Mouse (Mus musculus) adrenal gland, postnatal 25 days (tissue): ENCODE data around the gene Wdfy2. TPM values are rescaled to one million over a fixed set of nuclear protein-coding genes. Genes with fewer than 3 reads are reported as not detected.
"Not testable (repeated sequence)": the region's sequence is repeated elsewhere in the genome, so short reads cannot be mapped to it uniquely, and the experiment has no call there.

ENCODE experiments used
- DNase-seq: peaks from one replicate; pipeline ENCODE4 v3.0.0; 2021; ENCODE audit warnings: mixed read lengths
- total RNA-seq: library from RNA; stranded (reverse); gene quantifications from 2 replicates; pipeline ENCODE4 v1.2.3, GENCODE M21; 2021

Gene Wdfy2
- total RNA-seq, 1 experiment from 2014 or later: 46.3 TPM

DNA sequence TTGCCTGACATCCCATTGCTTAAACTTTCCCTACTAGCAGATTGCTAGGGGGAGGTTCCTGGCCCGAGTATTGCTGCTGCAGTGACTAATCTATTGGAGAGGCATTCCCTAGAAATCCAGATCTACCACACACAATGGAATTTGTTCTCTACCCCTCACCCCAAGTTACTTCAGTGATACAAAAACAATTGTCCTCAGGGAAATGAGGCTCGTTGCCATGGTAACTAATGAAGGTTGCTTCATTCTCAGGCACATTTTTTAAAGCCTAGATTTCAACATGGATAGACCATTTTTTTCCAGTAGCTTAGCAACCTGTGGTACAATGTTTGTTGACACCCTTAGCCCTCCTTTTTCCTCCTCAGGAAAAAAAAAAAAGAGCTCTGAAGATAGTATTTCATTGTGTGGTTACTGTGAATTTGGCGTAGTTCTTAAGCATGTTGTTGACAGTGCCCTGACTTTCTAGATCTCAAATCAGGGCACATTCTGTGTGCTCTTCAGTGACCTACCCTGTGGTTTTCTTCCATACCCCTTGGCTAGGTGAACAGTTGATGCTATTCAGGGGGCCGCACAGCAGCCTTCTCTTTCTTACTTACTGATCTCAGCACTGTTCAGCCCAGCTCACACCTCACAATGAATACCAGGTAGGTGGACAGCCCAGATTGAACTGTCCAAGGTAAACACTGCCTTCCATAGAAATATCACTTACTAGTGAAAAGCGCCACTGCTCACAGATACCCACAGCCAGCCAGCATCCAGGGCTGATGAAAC is 42.8 kb downstream of the Wdfy2 start:
- no peak for DNase-seq

DNA sequence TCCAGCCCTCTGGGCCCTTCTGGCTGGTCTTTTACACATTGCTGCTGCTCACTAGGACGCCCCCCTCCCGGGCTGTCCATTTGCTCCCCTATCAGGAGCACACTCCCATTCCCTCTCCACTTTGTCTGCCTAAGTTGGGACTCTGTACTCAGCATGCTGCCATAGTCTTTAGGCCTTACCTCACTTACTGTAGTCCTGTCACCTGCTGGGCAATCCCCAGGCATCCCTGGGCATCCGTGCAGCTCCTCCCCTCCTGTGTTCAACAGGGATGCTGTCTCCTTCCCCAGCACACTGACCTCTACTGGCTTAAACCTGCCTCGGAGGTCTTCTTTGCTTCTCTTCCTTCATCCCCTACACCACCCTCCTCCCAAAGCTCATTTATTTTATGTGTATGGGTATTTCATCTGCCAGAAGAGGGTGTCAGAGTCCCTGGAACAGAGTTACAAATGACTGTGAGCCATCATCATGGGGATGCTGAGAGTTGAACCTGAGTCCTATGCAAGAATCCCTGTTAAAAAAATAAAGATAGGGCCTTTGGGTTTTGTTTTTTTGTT is 44.7 kb downstream of the Wdfy2 start:
- no peak for DNase-seq

DNA sequence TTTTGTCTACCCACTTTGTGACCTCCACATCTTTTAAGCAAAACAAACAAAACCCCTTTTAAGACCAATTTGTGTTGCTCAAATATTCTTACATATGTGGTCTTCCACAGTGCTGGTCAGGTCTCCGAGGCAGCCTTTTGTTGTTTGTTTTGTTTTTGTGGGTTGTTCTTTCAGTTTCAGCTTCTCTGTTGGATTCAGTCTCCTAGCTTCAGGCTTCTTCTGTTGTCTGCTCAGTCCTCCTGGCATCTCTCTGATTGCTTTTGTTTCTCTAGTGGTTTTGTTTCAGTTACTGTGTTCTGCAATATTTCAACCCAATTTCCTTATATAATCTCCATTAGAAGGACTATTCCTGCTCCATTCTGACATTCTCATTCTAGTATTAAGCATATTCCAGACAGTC is 46.1 kb downstream of the Wdfy2 start:
- DNase-seq: no peak

DNA sequence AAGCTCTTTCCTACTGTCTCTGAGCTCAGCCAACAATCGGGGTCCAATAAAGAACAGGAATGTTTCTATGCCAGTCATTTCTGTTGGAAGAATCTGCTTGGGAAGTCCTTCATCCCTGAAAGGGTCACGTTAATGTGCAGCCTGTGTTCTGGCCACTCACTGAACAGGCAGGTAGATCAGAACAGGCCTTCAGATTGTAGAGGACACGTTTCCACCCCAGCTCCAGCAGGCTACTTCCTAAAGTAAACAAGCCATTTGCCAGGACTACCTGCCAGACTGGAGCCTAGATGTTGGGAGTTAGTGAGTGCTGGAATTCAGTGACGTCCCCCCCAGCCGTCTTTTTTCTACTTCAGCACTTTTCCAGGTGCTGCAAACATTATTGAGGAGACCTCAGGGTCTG is 46.7 kb downstream of the Wdfy2 start:
- no peak for DNase-seq

DNA sequence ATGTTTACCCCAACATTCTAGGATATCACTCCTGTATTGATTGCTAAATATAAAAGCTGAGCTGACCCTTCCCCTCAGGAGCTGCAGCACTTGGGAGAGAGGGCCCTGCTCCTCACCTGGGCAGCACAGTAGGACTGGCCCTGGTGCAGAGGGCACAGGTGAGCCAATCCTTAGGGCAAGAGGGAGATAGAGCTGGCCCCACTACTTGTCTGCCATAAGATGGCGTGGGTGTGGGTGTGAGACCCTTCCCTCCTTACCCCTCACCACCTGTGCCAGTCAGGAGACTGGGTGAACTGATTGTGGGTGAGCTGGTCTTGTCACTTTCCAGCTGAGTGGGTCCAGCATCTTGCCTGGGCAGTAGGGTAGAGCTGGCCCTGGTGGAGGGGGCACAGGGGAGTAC is 47.2 kb downstream of the Wdfy2 start:
- DNase-seq: no peak

DNA sequence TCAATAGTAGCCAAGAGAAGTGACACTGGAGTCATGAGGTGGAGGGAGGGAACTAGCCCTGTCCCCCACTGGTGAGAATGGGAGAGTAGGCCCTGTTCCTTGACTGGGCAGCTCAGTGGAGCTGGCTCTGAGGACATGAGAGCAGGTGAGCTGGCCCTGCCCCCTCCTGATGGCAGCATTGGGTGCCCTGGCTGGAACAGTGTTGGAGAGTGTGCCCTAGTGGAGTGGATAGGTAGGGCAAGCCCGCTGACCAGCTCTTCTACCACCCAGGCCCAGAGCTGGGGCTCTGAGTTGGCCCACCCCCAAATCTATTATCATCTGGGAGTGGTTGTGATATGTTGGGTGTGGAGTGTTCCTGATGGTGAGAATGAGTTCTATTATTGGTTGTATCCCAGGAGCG is 47.7 kb downstream of the Wdfy2 start:
- DNase-seq: no peak

DNA sequence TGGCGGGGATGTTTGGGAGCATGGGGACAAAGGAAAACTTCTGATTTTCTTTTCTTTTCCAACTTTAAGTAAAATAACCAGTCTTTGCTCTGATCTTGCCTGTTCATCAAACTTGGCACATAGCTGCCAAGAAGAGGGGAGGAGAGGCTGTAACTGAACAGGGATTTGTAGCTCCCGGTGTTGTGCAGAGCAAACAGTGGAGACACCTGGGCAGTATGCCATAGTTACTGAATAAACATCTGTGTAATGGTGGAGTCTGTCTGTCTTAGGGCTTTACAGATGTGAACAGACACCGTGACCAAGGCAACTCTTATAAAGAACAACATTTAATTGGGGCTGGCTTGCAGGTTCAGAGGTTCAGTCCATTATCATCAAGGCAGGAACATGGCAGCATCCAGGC is 53.9 kb downstream of the Wdfy2 start:
- no peak for DNase-seq

DNA sequence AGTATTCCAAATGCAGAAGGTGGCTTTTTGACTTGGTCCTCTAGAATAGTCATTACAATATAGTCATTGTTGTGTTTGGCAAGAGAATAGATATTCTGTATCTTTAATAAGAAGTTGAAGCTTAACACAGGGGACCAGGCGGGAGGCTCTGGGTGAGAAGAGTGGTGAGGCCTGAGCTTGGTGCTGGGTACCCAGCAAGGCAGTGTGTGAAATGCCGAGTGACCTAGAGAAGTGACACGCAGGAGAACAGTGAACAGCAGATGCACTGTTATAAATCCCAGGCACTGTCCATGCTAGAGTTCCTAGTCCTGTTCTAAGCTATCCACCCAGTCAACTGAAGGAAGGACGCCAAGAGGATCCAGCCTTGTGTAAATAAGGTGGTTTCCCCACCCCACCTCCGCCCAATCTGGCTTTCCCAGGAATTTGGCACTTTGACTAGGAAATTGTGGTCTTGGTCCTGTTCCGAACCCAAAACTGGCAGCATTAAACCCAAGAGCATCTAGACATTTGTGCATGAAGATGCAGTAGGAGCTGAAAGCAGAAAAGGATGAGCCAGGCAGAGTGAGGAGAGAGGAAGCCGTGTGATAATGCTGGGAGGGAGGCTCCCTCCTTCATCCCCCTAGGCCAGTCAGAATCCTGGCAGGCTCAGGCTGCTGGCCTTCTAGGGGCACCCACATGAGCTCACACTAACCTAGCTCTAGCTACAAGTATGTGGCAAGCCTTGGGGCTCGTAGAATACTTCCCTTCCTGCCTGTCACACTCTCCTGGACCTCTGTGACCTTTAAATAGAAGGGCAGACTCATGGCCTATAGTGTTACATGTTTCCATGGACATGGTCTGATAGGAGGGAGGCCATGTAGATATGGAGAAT is 55.5 kb downstream of the Wdfy2 start:
- no peak for DNase-seq

DNA sequence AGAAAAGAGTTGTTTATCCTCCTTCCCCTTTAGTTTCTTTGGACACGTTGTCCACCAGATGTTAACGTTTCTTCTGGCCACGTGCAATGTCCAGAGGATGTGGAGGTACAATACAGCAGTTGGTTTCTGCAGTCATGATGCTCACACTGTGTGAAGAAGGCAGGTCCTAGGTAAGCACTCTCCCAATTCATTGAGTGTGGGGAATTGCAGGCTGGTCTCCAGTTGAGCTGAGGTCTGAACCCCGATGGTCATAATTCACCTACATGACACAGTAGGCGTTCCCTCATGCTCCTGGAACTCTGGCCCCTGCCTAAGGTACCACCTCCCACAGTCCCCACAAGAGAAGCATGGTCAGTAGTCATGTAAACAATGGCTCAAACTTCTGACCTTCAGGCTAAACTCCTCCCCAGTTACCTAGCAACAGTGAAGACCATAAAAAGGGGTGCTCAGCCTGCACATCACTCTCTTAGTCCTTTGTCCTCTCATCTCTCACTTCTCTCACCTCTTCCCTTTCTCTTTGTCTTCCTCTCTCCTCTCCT is 56.2 kb downstream of the Wdfy2 start:
- DNase-seq: not testable (repeated sequence)

DNA sequence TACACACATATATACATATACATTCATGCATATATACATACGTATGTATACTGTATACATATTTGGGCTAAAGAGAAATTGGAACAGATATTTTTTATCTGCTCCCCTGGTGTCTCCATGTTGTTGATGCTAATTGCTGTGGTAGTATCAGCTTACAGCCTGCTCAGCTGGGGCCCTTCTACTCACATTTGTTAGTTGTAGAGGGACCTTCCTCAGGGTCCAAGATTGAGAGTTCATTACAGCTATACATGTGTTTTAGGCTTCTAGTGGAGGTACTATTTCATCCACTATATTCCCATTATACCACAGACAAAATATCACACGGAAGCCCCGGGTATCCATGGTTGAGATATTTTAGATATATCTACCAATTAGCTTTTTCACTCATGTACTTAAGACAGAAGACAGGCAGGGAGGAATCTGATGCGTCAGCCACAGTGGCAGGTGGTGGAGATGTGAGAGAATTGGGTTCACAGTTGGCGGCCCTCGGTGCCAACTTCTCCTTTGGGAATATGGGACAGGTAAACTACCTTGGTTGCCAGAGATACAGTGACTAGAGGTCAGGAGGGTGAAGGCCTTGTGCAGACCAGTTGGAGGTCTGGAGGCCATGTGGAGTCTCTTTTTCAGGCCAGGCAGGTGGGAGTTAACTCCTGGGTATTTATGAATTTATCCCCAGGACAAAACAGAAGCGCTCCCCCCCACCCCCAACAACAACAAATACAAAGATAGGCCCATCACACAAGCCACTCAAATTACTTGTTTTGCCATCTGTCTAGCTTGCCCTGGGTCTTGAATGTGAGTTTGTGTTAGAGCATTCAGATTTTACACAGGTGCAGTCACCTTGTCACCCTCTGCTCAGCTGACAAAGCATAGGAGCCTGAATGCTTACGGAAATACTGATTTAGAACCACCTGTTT is 57.7 kb downstream of the Wdfy2 start:
- no peak for DNase-seq

DNA sequence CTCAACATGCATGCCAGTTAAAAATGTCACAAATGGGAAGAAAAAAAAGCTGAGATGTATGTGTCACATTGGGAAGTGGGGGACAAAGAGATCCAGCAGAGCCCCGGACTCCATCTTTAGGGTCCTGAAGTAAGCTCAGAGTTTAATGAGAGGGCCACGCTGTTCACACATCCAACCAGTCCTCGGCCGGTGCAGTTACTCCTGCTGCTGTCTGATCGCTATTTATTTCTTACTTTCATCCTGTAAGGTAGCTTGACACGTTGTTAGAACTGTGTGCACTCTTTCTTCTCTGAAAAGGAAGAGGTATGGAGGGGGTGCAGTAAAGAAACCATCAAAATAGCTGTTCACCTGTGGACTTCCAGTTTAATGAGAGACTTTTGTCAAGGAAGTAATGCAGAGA is 60.6 kb downstream of the Wdfy2 start:
- no peak for DNase-seq

DNA sequence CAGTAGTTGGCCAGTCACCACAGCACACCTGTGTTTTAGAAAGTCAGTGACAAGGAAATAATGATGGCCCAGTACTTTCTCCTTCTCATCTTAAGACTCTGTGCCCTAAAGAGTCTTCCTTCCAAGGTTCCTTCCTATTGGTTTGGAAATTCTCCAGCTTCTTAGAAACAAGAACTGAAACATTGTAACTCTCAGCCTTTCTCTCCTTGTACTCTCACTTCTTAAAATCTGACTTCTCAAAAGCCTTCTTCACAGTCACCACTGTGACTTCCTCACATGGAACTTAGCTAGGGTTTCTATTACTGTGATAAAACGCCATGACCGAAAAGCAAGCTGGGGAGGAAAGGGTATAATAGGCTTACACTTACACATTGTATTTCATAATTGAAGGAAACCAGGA is 70.4 kb downstream of the Wdfy2 start:
- DNase-seq: no peak

DNA sequence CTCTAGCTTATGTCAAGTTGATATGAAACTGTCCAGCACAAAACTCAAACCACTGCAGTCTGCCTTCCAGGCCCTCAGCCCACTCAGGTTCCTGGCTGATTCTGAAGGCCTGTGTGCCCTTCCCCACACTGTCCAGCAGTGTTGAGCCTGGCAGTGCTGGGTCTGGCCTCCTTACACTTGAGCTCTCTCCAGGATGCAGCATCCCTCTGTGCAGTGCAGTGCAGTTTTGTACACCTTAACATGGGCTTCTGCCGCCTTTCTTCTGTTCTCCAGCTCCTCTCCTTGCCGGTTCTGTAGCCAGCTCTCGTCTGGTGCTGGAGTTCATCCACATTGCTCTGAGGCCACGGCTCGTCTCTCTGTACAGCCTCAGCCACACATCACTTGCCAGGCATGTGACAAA is 71.1 kb downstream of the Wdfy2 start:
- DNase-seq: no peak

DNA sequence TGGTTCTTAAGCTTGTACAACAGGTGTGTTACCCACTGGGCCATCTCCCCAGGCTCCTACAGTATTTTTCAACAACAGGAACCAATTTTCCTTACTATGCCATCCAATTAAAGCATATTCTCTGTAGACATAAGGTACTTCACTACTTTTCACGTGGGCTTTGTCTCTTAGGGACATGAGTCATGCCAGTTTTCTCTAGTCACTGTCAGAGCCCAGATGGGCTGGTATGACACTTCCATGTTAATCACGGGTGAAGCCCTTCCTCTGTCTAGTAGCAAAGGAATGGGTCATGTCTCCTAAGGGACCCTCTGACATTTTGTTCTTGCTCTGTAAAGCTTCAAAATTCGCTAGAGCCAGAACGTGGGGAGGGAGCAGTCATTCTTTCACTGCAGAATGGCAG is 73.4 kb downstream of the Wdfy2 start:
- no peak for DNase-seq

DNA sequence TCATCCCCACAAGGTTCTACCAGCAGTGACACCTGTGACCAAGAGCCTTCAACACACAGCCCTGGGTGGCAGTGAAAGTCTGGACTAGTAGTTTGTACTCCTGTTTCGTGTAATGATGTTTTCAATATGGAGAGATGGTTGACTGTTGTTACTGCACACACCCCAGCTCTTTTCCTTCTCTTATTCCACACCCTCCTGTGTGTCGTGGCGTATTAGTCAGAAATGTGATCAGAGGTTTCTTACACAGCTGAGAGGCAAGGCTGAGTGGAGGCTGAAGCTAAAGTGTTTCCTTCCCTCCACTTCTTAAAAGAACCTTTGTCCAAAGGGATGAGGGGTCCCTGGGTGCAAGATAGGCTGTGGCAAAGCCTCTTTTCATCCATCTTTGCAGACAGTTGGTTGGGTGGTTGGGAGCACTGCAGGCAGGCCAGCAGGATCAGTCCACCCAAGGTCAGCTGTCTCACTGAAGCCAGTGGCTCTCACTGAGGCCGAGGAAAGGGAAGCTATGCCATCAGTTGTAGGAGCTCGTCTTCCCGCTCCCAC is 77.7 kb downstream of the Wdfy2 start:
- peak; percentile 26 for DNase-seq

DNA sequence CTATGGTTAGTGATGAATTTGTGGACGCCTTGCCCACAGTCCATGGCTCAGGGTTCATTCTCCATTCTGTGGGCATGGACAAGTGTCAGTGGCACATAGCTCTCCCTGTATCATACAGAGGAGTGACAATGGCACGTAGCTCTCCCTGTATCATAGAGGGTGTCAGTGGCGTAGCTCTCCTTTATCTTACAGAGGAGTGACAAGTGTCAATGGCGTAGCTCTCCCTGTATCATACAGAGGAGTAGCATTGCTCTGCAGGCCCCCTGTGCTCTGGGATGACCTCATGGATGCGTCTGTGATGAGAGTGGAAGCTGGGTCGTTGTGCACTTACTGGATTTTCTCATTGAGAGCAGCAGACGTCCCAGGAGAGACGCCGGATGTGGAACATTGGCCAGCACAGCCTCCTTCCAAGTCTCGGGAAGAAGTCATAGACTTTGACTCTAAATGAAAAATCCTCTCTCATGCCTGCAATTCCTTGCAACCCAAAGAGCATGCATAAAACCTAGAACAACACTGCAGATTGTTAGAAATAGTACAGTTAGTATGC is 79.1 kb downstream of the Wdfy2 start:
- DNase-seq: no peak

DNA sequence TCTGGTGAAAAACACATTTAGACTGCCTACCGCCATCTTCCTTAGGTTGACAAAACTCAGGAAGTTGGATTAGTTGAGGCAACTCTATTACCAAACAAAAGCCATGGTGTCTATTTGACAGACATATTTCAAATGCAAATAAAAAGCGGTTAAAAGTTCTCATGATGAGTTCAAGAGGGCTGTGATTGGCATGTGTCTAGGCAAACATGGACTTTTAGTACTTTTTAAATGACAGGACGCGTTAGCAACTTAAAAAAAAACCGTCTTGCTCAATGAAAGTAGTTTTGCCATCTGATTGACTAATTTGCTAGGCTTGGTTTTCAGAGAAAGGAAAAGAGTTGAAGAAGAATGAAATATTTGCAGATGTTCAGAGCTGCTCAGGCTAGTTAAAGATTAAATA is 83.9 kb downstream of the Wdfy2 start:
- no peak for DNase-seq

DNA sequence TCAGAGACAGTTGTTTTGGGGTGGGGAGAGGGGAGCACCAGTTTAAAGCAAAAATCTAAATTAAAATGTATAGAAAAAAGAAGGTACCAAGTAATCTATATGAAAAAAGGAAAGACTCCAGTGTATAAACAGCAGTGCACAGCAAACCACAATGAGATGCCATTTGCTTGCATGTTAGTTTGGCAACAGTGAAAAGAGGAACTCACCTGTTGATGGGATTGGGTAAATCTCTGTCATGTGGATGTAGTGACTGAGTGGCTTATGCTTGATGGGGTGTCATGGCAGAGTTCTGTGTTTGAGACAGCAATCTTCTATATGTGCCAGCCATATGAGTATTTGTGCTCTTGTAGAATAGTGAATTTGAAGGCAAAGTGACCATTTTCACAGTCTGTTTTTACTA is 85.2 kb downstream of the Wdfy2 start:
- no peak for DNase-seq

DNA sequence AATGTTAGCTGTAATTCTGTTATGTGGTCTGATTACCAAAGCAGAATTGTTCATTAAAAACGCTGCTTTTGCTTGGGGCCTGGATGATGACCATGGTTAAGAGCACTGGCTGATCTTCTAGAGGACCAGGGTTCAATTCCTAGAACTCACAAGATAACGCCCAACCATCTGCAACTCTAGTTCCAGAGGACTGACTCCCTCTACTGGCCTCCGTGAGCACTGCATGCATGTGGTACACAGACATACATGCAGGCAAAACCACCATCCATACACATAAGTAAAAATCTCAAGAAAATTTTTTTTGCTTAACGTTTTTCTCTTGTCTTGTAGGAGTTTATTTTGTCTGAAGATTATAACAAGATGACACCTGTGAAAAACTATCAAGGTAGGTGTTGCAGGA is 87.3 kb downstream of the Wdfy2 start:
- DNase-seq: no peak

DNA sequence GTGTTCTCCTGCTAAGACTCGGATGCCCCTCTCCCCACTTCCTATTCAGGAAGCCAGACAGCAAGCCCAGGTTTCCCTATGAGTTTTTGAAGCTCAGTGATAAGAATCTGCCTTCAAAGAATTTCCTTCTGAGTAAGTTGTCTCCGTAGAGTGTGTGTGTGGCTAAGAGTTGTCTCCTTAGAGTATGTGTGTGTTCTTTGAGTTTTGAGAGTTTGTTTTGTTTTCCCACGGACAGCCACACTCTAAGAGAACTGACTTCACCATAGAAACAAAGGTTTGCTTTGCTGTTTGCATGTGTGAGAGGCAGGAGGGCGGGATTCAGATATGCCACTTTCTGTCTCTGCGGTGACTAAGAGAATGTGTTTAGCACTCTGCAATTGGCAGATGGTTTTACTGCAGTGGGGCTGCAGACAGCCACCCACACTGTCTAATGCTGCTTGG is 90.6 kb downstream of the Wdfy2 start:
- no peak for DNase-seq

DNA sequence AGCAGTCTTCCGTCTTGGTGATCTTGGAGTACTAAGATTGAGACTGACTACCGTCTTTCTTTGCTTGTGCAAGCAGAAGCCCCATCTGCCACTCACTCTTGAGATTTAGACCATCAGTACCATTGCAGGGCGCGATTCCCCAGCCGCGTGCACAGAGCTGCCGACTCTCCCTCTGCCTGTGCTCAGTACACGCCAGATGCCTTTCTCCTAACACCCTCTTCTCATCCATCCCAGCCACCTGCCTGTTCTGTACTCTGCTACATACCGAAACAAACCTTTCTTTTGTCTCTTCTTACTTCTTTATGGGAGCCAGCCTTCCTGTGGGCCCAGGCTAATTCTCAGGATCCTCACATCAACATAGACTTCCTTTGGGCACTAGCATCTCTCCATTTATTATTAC is 97.9 kb downstream of the Wdfy2 start:
- DNase-seq: no peak
